Mouse (Mus musculus) adrenal gland (tissue): ENCODE results near the gene Rgma.

Experiments
- intact Hi-C: fragments of 180-260 bp; cut with DNase I; formaldehyde crosslinking; loops from one replicate; pipeline ENCODE4 v1.15.1; 2025
- long read RNA-seq, 2 experiments: library from polyadenylated mRNA; unstranded; transcript quantifications; one replicate each; pipeline ENCODE4 v2.0.0; 2020; ENCODE audit warnings: borderline replicate concordance in 1 of 2; ENCODE audit not compliant: insufficient replicate concordance in 1 of 2

The Rgma gene
- long read RNA-seq, experiment 1, partial matches to known transcripts, result 0 of 1 reads
- long read RNA-seq, experiment 1, other reads (novel, unspliced or antisense), result 1 of 1 reads
- long read RNA-seq, experiment 2, partial matches to known transcripts, result 0 of 2 reads
- long read RNA-seq, experiment 2, other reads (novel, unspliced or antisense), result 0 of 2 reads

DNA sequence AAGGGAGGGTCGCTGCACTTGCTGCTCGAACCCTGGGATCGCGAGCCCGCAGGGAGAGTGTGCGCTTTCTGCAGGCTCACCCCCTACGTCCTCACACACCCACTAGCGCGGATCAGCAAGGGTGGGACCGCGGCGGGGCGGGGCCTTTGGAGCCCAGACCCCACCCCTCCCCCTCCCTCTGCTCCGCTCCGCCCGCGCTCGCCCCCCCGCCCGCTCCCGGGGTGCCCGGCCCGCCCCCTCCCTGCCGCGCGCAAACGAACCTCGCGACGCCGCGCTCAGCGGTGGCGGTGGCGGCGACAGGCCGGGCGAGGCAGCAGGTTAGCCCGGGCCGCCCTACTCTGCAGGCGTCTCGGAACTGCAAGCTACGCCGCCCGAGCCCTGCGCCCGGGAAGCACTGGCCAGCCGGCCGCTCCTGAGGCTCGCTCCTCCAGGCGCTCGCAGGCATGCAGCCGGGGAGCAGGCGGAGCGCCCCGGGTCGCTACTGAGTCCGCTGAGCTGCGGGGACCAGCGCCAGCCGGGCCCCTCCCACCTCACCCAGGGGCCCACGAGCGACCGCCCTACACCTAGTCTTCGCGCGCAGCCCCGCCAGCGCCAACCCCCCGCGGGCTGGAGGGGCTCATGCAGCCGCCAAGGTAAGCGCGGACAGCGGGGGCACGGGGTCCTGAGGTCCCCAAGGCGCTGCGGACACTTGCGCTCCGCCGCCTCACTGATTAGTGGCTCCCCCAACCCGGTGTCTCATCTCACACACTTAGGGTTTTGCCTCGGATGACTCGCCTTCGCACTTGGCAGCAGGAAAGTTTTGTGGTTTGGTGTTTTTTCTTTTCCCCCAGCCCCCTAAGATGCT is at the start of gene Rgma:
Rgma (plus strand) TSS at position 253 of the 844 bp plus-strand sequence.
- intact Hi-C loops, result loop anchor here (2.0 to 10.0 kb wide), 3 partner anchors 47 to 975 kb away; no protein-coding TSS in a partner anchor

DNA sequence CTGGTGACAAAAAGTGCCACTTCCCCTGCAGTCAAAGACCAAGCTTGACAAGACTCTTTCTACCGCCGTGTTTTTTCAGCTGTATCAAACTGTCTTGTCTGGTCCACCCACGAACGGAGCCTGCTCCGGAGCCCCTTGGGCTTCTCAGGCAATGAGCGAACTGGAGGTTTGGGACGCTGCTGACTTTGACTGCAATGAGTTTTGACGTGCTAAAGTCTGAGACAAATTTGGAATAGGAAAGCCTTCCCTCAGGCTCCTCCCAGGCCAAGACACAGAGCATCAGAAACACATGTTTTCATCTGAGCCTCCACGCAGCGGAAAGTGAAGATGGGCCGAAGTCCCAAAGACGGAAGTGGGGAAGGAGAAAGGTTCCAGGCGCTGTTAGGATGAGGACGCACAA is 49.1 kb upstream of the Rgma start:
- intact Hi-C loops, result no loop called here

DNA sequence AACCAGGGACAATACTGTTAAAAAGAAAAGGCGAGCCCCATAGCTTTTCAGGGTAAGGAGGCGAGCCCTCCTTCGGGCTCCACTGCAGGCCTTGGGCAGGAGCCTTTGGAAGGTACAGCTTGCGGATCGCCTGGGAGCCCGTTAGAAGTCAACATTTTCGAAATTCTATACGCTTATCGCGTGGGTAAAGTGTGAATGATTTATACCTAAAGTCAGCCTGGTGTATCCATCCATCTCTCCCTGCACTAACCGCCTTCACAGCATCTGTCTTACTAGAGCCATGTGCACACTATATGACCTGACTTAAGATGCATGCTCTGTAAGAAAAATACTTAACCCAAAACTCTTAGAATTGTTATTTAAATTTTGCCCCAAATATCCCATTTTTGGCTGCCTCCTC is 48.6 kb upstream of the Rgma start:
- intact Hi-C loops, result no loop called here

DNA sequence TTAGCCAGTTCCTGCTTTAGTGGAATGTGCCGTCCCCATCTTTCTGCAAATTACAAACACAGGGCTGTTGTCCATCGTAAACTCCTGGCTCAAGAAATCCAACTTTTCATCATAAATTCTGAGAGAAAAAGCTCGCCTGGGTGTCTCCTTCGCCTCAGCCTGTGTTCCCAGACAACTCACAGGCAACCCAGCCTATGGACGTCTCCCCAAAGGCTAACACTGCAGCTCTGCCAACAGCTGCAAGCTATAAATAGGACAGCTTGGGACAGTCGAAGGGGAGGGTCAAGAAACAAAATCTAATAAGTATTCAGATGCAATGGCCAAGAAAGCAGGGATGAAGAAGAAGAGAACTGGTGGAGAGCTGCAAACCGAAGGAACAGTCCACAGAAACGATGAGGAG is 48.1 kb upstream of the Rgma start:
- intact Hi-C loops, result no loop called here

DNA sequence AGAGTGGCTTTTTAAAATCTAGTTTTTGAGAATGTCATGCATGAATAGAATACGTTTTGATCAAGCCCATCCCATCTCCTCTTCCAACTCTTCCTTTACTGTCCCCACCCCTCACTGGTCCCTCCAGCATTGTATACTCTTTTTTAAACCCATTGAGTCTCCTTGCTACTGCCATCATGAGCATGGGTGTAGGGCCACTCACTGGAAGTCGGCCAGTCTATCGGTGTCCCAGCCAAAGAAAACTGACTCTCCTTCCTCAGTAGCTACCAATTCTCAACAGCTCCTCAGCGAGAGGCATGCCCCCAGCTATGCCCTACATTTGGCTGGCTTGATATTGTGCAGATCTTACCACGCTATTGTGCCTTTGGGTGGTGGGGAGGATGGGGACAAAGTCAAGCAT is 47.7 kb upstream of the Rgma start:
- intact Hi-C loops, result no loop called here

DNA sequence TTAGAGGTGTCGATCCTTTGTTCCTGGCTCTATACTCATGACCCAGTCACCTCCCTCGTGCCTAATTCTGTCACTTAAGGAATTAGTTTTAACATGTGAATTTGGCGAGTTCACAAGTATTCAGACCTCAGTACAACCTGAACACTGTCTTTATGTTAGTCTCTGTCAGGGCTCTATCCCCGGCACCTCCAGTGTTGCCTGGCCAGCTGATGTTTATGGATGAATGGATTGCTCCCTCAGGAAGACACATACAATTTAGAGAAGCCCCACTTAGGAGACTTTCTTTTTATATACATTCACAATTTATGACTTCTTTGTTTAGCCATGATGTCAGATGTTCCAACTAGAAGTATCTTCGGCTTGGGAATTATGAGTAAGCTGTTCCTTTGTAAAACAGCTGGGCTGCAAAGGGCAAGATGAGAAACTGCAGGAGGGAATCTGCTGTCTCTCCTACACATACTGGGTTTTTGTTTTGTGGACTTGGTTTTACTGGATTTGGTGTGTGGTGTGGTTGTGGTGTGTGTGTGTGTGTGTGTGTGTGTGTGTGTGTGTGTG is 46.6 kb upstream of the Rgma start:
- intact Hi-C loops, result no loop called here

DNA sequence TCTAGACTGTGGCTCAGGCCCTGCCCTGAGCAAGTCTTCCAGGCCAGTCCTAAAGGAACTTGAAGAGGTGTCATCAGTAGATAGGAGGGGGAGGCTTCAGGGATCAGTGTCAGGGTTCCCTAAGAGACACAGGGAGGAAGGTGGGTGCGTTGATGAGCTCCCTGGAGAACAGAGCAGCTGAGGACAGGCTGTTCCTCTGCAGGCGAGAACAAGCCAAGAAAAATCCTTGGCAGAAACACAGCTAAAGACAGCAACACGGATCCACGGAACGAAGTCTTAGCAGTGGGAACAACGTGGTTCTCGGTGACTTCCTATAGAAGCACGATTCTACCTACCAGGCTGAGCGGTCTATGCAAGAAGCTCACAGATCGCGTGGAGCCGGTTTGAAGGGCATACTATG is 44.6 kb upstream of the Rgma start:
- intact Hi-C loops, result no loop called here

DNA sequence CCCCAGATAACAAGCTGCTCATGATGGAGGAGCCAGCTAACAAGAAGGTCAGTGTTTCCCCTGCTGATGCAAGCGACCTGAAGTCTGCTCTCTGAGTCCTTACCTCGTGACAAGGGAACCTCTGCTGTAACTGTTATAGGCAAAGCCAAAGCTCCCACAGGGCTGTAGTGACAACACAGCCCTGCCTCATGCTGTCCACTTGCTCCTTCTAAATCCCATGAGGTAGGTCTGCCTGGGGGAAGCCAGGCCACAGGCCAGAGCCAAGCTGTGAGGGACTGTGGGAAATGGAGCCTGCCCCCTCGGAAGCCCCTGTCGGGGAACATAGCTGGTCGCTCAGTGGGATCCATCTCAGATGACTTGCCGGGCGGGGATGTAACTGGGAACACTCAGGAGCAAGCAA is 43.7 kb upstream of the Rgma start:
- intact Hi-C loops, result no loop called here

DNA sequence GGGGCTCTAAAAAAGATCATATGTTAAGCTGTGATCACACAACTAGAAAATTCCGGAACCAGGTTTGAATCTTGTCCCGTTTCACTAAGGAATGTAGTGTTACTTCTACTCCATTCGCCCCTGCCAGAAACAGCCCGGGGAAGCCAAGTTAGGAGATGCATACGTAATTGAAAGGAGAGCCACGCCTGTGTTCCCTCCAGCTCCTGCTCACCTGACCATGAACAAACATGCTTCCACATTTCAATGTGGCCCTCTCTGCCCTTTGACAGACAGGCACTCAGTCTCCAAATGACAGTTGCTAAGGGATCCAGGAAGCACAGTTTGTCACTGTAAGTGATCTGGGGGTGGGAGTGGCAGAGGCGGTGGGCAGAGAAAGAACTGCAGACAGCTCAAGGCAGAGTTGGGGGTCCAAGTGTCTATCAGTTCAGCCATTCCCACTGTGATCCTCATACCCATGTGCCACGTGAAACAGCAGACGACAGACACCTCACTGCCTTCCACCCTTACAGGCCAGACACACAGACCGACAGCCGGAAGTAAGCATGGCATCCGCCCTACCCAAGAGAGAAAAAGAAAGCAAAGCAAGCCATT is 41.8 kb upstream of the Rgma start:
- intact Hi-C loops, result no loop called here

DNA sequence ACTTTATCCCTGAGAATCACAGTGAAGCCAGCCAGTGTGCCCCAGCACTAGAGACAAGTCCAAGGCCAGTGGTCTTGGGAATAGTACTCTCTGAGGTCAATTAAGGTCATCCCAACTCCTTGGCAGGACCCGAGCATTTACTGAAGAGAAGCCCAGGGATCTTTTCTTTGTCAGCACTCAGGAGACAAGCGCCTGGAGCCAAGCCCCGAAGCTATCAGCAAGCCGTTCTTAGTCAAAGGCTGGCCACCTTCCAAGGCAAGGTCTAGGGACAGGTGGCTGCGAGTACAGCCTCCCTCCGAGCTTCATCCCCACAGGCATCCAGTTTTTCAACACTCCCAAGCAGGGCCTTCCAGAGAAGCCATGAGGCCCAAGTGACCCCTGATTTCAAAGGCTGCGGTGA is 40.4 kb upstream of the Rgma start:
- intact Hi-C loops, result no loop called here

DNA sequence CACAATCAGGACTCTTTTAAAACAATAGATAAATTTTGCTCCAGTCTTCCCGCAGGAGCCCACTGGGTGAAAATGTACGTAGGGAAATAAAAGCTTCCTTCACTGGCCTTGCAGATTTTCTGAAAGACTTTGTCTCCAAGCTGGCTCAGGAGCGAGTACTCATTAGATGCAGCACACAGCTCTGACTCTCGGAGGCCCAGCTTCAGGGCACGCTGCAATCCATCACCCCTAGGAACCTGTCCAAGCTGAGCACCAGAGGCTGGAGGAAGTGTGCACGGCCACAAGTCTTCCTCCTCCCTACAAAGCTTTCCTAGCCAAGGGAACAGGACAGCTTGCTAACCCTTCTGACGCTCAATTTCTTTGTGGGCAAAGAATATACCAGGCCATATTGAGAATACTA is 38.9 kb upstream of the Rgma start:
- intact Hi-C loops, result no loop called here

DNA sequence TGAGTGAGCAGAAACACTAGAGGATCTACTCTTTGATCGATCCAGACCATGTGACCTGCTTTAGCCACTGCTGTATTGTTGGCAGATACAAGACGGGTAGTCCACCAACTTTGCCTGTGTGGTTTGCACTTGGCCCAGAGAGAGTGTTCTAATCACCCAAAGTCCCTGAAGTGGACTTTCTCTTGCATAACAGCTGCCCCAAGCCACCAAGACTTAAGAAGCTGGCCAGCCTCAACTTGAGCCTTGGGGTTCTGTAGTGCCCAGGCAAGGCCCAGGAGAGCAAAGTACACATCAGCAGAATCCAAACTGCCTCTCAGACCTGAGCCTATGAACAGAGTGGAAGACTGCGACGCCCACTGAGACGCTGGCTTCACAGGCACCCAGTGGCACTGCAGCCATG is 37.0 kb upstream of the Rgma start:
- intact Hi-C loops, result no loop called here

DNA sequence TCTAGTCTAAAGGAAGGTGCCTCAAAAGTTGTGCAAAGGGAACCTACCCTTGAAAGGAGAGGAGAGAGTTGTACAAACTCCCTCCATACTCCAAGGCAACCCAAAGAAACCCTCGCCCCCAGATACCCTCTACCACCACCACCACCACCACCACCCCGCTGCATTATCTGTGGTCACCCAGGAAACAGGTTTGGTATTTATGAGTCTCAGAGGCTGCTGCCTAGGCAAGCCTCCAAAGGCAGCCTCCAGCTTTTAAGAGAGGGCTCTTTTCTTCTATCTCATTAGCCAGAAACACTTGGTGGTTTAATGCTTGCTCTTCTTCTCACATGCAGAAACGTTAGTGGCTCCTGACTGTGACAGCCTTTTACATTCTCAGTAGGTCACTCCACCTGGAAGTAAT is 31.5 kb upstream of the Rgma start:
- intact Hi-C loops, result no loop called here

DNA sequence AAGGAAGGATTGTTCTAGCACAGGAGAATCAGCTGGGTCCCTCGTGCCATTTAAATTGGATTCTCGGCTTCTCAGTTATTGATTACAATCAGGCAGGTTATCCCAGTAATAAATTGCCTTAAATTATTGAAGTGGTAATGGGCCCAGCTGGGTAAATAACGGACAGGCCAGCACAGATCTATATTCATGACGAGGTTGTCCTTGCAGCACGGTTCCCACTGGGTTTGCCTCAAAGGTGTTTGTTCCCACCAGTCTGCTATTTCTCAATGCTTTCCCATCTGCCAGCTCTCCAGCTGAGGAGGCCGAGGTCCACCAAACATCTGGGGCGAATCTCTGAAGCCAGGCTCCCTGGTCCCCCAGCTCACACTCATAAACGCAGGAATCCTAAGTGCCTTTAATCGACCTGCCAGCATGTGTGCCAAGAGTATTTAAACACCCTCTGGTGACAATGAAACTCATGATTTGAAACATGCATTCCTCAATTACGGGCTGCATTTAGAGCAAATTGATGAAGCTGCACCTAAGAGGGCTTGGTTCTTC is 26.7 kb upstream of the Rgma start:
- intact Hi-C loops, result no loop called here

DNA sequence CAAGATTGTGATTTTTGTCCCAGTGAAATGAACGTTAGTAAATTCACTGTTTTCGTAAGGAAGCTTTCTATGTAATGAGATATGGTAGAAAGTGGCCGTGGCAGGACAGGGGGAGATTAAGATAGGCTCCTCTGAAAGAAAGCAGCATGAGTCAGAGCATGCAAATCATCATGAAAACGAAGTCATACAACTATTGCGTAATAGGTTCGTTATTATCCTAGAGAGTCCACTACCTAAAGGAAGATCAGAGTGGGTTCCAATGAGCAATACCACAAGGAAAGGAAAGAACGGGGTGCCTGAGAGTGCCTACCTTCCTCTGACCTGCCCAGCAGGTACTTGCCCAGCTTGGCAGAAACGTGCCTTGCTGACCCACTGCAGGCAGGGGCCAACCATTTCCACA is 26.2 kb upstream of the Rgma start:
- intact Hi-C loops, result no loop called here

DNA sequence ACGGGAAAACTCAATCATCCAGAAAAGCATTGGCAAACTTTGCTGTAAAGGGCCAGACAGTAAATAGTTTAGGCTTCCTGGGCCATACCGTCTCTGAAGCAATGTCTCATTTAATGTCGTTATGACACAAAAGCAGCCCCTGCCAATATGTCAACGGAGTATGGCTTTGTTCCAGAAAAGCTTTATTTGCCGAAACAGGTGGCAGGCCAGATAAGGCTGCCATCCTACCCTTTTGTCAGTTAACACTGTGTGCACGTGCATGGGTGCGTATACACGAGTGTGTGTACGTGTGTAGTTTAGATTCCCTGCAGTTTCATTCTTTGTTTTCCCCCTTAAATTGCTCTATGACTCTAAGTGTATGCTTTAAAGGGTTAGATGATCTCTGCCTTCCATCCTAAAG is 20.1 kb upstream of the Rgma start:
- intact Hi-C loops, result no loop called here

DNA sequence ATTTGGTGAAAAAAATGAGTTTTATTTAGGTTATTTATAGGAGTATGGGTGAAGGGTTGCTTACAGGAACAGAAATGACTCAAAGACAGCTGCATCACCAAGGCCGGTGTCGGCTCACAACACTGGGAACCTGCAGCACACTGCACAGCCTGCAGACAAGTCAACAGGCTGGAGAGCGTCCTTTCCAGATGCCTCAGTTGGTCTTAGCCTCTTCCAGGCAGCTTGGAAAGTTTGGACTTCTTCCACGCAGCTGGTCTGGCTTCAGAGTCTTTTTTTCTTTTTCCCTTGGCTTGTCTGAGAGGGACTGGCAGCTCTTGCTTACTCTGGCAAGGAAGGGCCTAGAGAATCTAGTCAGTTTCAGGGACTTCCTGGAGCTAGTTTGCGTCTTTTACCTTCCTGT is 18.4 kb upstream of the Rgma start:
- intact Hi-C loops, result no loop called here

DNA sequence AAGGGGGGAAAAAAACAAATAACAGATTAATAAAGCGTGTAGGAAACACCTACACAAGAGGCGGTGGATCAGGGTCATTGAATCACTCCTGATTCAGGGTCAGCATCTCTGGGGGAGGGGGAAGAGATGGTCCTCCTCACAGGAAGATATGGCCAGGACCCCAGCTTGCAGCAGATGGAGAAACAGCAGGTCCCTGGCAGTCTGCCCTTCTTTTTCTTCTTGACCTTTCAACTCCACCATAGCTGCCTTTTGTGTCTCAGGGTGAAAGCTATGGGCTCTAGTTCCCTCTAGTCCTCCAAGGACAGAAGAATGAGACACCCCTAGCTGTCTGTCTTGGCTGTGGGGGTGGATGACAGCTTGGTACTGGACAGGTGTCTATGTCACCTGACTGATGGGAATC is 17.7 kb upstream of the Rgma start:
- intact Hi-C loops, result no loop called here

DNA sequence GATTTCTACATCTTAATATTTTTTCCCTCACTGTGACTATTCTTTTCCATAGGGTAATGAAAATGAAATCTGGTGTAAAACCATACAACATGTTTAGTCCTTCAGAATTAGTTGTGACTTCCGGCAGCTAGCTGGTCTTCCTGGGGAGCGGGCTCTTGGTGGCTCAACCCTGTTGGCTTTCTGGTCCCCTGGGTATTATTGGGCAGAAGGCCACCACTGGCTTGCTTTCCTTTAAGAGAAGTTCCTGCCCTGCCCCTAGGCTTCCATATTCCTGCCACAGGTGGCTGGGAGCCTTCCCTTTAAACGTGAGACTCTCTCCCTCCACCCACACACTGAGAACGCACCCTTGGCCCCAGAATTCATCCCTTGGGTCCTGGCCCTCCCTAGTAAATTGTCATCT is 9.8 kb upstream of the Rgma start:
- intact Hi-C loops, result no loop called here

DNA sequence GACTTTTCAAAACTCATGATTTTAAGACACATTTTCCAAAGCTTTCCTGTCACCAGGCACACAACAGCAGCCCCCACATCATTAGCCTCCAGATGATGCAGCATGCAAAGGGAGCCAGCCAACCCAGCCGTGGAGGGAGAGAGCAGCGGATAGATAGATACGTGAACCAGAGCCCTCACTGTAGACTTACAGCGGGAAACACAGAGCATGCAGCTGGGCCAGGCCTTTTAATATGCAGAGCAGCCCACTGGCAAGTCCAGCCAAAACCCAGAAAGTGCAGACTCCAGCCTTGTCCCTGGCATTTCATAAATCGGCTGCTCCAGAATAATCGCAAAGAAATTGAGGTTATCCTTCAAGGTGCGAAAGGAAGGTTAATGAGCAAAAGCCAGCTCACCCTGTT is 9.3 kb upstream of the Rgma start:
- intact Hi-C loops, result no loop called here

DNA sequence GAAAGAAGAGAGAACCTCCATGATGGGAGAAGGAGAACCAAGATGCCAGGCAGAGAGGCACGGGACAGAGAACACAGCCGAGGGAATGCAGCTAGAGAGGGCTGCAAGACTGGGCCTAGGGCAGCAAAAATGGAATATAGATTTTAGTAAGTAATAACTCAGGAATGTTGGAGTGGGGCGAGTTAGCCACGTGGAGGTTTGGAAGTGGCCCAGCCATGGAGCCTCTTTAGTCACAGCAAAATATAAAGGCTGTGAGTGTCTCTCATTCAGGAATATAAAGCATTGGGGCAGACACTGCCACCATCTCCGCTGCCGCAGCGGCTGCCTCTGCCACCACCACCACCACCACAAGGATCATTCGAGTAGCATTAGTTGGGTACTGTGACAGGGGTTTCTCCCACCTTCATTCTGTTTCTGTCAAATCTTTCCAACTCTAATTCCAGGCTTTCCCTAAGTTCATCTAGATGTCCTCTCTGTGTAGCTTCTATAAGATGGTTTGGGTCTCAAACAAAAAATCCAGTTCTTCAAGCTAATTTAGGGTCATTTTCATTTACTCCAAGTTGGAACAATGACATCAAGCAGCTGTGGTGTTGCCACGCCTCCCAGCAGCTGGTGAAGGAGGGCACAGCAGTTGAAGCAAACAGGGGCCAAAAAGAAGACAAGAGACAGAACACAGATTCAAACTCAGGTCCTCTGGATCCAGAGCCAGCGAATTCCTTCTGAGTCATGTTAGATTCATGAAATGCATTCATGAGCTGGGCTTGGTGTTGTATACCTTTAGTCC is 7.4 kb upstream of the Rgma start:
- intact Hi-C loops, result no loop called here
